Mouse (Mus musculus) retina, postnatal 1 day (tissue): Measurements from ENCODE around the gene Cdk5rap1.
"Not testable (repeated sequence)": the region's sequence is repeated elsewhere in the genome, so short reads cannot be mapped to it uniquely, and the experiment has no call there.

ENCODE experiments used
- DNase-seq: peaks from one replicate; pipeline ENCODE4 v3.0.0-alpha.2; 2012

Gene Cdk5rap1

GRCm38 (mm10) chr2:154373961-154374632 lies 1.3 kb upstream of the Cdk5rap1 start:
- DNase-seq: peak; percentile 77

GRCm38 (mm10) chr2:154372151-154372829 lies 520 bp downstream of the Cdk5rap1 start:
- peak; percentile 92 for DNase-seq

- DNase-seq: no peak
Measured at GRCm38 (mm10) chr2:154367510-154367909, 5.3 kb downstream of the Cdk5rap1 start.

- DNase-seq: peak; percentile 27
Measured at GRCm38 (mm10) chr2:154354000-154354425, 18.8 kb downstream of the Cdk5rap1 start.

GRCm38 (mm10) chr2:154348152-154348551 lies 24.7 kb downstream of the Cdk5rap1 start:
- no peak for DNase-seq

- no peak for DNase-seq
Measured at GRCm38 (mm10) chr2:154339356-154339755, 33.5 kb downstream of the Cdk5rap1 start.

GRCm38 (mm10) chr2:154338161-154338560 lies 34.6 kb downstream of the Cdk5rap1 start:
- no peak for DNase-seq

GRCm38 (mm10) chr2:154335572-154335971 lies 37.2 kb downstream of the Cdk5rap1 start:
- no peak for DNase-seq

GRCm38 (mm10) chr2:154326852-154327251 lies 46.0 kb downstream of the Cdk5rap1 start:
- no peak for DNase-seq

- not testable (repeated sequence) for DNase-seq
Measured at GRCm38 (mm10) chr2:154313771-154314170, 59.0 kb downstream of the Cdk5rap1 start.

- DNase-seq: not testable (repeated sequence)
Measured at GRCm38 (mm10) chr2:154306927-154307326, 65.9 kb downstream of the Cdk5rap1 start, which contains the start of gene Bpifb9b. Gene Bpifb9b, plus strand, starts transcription at chr2:154307227.

GRCm38 (mm10) chr2:154304604-154305003 lies 68.2 kb downstream of the Cdk5rap1 start:
- DNase-seq: not testable (repeated sequence)

GRCm38 (mm10) chr2:154301763-154302162 lies 71.0 kb downstream of the Cdk5rap1 start:
- no peak for DNase-seq

GRCm38 (mm10) chr2:154300496-154300895 lies 72.3 kb downstream of the Cdk5rap1 start:
- peak; percentile 82 for DNase-seq

GRCm38 (mm10) chr2:154294746-154295145 lies 78.1 kb downstream of the Cdk5rap1 start:
- DNase-seq: peak; percentile 76

GRCm38 (mm10) chr2:154292833-154293232 lies 80.0 kb downstream of the Cdk5rap1 start:
- DNase-seq: no peak

GRCm38 (mm10) chr2:154291866-154292265 lies 80.9 kb downstream of the Cdk5rap1 start:
- DNase-seq: not testable (repeated sequence)
